Mouse (Mus musculus): Measurements from ENCODE around the gene Adamts6. TPM values are rescaled to one million over a fixed set of nuclear protein-coding genes. Genes with fewer than 3 reads are reported as not detected.

Gene Adamts6
- total RNA-seq, 2 experiments from 2014 or later: 0.67 to 1.2 TPM

Other genes starting within 250 kb of the Adamts6 start
- 1 to 10 TPM; 6.9 to 8.2 TPM for gene Nln, start 178.2 kb upstream of the Adamts6 start, total RNA-seq (2021)
- gene Sgtb, start 178.1 kb upstream of the Adamts6 start, total RNA-seq (2021): under 1 TPM; 0.52 to 0.71 TPM
- 10 to 100 TPM; 29.1 to 29.9 TPM for gene Trappc13, start 109.4 kb upstream of the Adamts6 start, total RNA-seq (2021)
- gene Trim23, start 109.0 kb upstream of the Adamts6 start, total RNA-seq (2021): 10 to 100 TPM; 19.1 to 24.3 TPM
- not detected for gene Cenpk, start 59.2 kb upstream of the Adamts6 start, total RNA-seq (2021)
- gene Ppwd1, start 59.0 kb upstream of the Adamts6 start, total RNA-seq (2021): 1 to 10 TPM; 5.7 to 6.4 TPM